Mouse (Mus musculus) midbrain, embryonic 16.5 days (tissue): ENCODE data around the gene Bud31. TPM values are rescaled to one million over a fixed set of nuclear protein-coding genes. Genes with fewer than 3 reads are reported as not detected.
"Not testable (repeated sequence)": the region's sequence is repeated elsewhere in the genome, so short reads cannot be mapped to it uniquely, and the experiment has no call there.

ENCODE experiments used
- ATAC-seq: fragments of 200-750 bp; cut with Nextera tagmentation; 2 replicates; pipeline ENCODE4 v1.8.0; 2017; ENCODE audit warnings: moderate TSS enrichment
- H3K27ac ChIP-seq: fragments of 300-500 bp; sonication (generic); 2 replicates; pipeline ENCODE4 v1.5.1; 2014; ENCODE audit warnings: mild to moderate bottlenecking, low read length, mixed read lengths
- H3K27me3 ChIP-seq: fragments of 300-500 bp; sonication (generic); 2 replicates; pipeline ENCODE4 v1.6.1; 2014; ENCODE audit warnings: low read depth, low read length, mixed read lengths; ENCODE audit not compliant: control insufficient read depth, insufficient read depth
- H3K36me3 ChIP-seq: fragments of 300-500 bp; sonication (generic); 2 replicates; pipeline ENCODE4 v1.6.1; 2014; ENCODE audit warnings: mild to moderate bottlenecking, low read length, moderate library complexity, mixed read lengths; ENCODE audit not compliant: control insufficient read depth, insufficient read depth
- H3K4me1 ChIP-seq: fragments of 300-500 bp; sonication (generic); 2 replicates; pipeline ENCODE4 v1.6.1; 2014; ENCODE audit warnings: mild to moderate bottlenecking, low read length, mixed read lengths; ENCODE audit not compliant: control insufficient read depth, insufficient read depth
- H3K4me2 ChIP-seq: fragments of 300-500 bp; sonication (generic); 2 replicates; pipeline ENCODE4 v1.6.1; 2014; ENCODE audit warnings: mild to moderate bottlenecking, low read length, mixed read lengths
- H3K4me3 ChIP-seq: fragments of 300-500 bp; sonication (generic); 2 replicates; pipeline ENCODE4 v1.5.1; 2014; ENCODE audit warnings: low read depth, mild to moderate bottlenecking, low read length, moderate library complexity, mixed read lengths
- H3K9ac ChIP-seq: fragments of 300-500 bp; sonication (generic); 2 replicates; pipeline ENCODE4 v1.6.1; 2014; ENCODE audit warnings: low read depth, low read length, mixed read lengths
- H3K9me3 ChIP-seq: fragments of 300-500 bp; sonication (generic); replicated peaks from 2 replicates; pipeline ENCODE4 v1.6.1; 2014; ENCODE audit warnings: mild to moderate bottlenecking, low read length, mixed read lengths; ENCODE audit not compliant: control insufficient read depth, poor library complexity, severe bottlenecking
- WGBS: fragments of 180-500 bp; shearing (Covaris S2); extraction: QIAGEN DNeasy Blood & Tissue Kit; methylation state at CpG from one replicate; pipeline ENCODE4 v1.1.7; 2014; 5-methylcytosine and 5-hydroxymethylcytosine counted together
- polyA plus RNA-seq: library from polyadenylated mRNA; unstranded; fragments of >200 nt; fragmentation: Nextera tagmentation; extraction: Ambion mirVana; gene quantifications from 2 replicates; pipeline ENCODE4 v1.2.1, GENCODE M21; 2015

Gene Bud31
- polyA plus RNA-seq, 1 experiment from 2014 or later, result 167 TPM

- H3K27ac ChIP-seq, result no peak overlapping the region
- H3K4me2 ChIP-seq, result no peak overlapping the region
- no peaks in the 10 kb centered on the region for H3K9me3 ChIP-seq
- WGBS, result 89% methylated on average over 2 of the region's 2 CpGs
- 0 out of 2 replicates have a peak, but pooled peaks cover 4% of the 10 kb centered on the region for H3K36me3 ChIP-seq
- H3K9ac ChIP-seq, result no peak overlapping the region
- peaks cover 5% of the 10 kb centered on the region for H3K27me3 ChIP-seq
- no peak for ATAC-seq
- H3K4me3 ChIP-seq, result no peak overlapping the region
- H3K4me1 ChIP-seq, result peaks cover 3% of the 10 kb centered on the region; the same call in 1 of the 2 replicates
Observed at GRCm38 (mm10) chr5:145119385-145119784, 20.8 kb upstream of the Bud31 start.

- Histone ChIP-seq H3K4me3 (no peak overlapping the region), H3K9ac (no peak overlapping the region), H3K9me3 (no peaks in the 10 kb centered on the region), H3K4me1 (no peaks in the 10 kb centered on the region), H3K36me3 (0 out of 2 replicates have a peak, but pooled peaks cover 4% of the 10 kb centered on the region), H3K27me3 (no peaks in the 10 kb centered on the region), H3K27ac (no peak overlapping the region), H3K4me2 (no peak overlapping the region)
- 88% methylated on average over 7 of the region's 7 CpGs for whole genome bisulfite sequencing
- ATAC-seq, result no peak
Observed at GRCm38 (mm10) chr5:145120921-145121320, 19.2 kb upstream of the Bud31 start.

DNA sequence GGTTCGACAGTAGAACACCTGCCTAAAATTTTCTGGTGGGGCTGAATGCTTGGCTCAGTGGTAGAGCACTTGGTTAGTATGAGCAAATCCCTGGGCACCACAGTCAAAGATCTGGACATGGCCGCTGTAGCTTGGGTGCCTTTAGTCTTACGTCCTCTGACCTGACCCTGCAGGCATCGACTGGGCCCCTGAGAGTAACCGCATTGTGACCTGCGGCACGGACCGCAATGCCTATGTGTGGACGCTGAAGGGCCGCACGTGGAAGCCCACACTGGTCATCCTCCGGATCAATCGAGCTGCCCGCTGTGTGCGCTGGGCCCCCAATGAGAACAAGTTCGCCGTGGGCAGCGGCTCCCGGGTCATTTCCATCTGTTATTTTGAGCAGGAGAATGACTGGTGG, 16.8 kb upstream of the Bud31 start:
- no peak overlapping the region for H3K9ac ChIP-seq
- no peak overlapping the region for H3K4me3 ChIP-seq
- H3K27ac ChIP-seq, result no peak overlapping the region
- no peaks in the 10 kb centered on the region for H3K27me3 ChIP-seq
- WGBS, result 93% methylated on average over 19 of the region's 19 CpGs
- no peak overlapping the region for H3K4me2 ChIP-seq
- H3K36me3 ChIP-seq, result peaks cover 14% of the 10 kb centered on the region
- no peak for ATAC-seq
- H3K9me3 ChIP-seq, result no peaks in the 10 kb centered on the region
- no peaks in the 10 kb centered on the region for H3K4me1 ChIP-seq

DNA sequence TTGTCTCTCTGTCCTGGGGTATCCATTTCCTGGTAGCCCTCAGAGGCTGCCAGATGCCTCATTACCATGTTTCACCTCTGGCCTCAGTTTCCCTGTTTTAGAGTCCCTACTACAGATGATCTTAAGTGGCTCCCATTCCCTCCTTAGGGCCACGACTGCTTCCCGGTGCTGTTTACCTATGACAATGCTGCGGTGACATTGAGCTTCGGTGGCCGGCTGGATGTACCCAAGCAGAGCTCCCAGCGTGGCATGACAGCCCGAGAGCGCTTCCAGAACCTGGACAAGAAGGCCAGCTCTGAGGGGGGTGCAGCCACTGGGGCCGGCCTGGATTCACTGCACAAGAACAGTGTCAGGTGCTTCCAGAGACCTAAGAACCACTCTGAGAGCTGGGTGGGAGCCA, 13.6 kb upstream of the Bud31 start:
- no peaks in the 10 kb centered on the region for H3K27me3 ChIP-seq
- H3K4me1 ChIP-seq, result no peaks in the 10 kb centered on the region
- 96% methylated on average over 9 of the region's 9 CpGs for WGBS
- H3K9me3 ChIP-seq, result no peaks in the 10 kb centered on the region
- no peak for ATAC-seq
- no peak overlapping the region for H3K9ac ChIP-seq
- H3K36me3 ChIP-seq, result peaks cover 38% of the 10 kb centered on the region
- no peak overlapping the region for H3K4me2 ChIP-seq
- H3K27ac ChIP-seq, result no peak overlapping the region
- no peak overlapping the region for H3K4me3 ChIP-seq

- H3K4me2 ChIP-seq, result no peak overlapping the region
- no peak overlapping the region for H3K4me3 ChIP-seq
- no peaks in the 10 kb centered on the region for H3K4me1 ChIP-seq
- ATAC-seq, result no peak
- WGBS, result 96% methylated on average over 4 of the region's 4 CpGs
- H3K9ac ChIP-seq, result no peak overlapping the region
- H3K9me3 ChIP-seq, result no peaks in the 10 kb centered on the region
- H3K36me3 ChIP-seq, result peaks cover 52% of the 10 kb centered on the region
- no peaks in the 10 kb centered on the region for H3K27me3 ChIP-seq
- no peak overlapping the region for H3K27ac ChIP-seq
Observed at GRCm38 (mm10) chr5:145129124-145129523, 11.0 kb upstream of the Bud31 start.

DNA sequence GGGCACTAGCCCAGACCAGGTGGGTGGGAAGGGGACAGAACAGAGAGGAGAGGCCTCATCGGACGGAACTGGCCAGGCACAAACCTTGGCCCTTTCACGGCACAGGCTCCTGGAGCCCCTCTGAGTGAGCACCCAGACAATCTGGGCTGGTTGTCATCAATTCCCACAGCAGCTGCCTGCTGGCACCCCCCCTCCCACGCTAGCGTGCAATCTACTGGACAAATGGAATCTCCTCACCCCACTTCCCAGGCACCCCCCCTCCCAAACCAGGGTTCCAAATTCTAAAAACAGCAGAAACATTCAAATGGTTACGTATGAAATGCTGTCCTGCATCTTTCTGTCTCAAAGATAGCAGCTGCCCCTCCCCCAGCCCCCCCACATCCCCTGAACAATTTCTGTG, 10.4 kb upstream of the Bud31 start:
- H3K9me3 ChIP-seq, H3K27ac ChIP-seq, H3K27me3 ChIP-seq, H3K4me2 ChIP-seq, ATAC-seq, H3K9ac ChIP-seq, H3K4me1 ChIP-seq, H3K4me3 ChIP-seq: not testable (repeated sequence)
- WGBS, result 99% methylated on average over 6 of the region's 6 CpGs
- H3K36me3 ChIP-seq, result peaks cover 59% of the 10 kb centered on the region

GRCm38 (mm10) chr5:145130191-145130590, 10.0 kb upstream of the Bud31 start:
- 92% methylated on average over 11 of the region's 11 CpGs for WGBS
- H3K27me3 ChIP-seq, result no peaks in the 10 kb centered on the region
- H3K27ac ChIP-seq, result no peak overlapping the region
- H3K9me3 ChIP-seq, result no peaks in the 10 kb centered on the region
- no peak overlapping the region for H3K4me3 ChIP-seq
- peaks cover 61% of the 10 kb centered on the region for H3K36me3 ChIP-seq
- H3K4me1 ChIP-seq, result no peaks in the 10 kb centered on the region
- ATAC-seq, result no peak
- no peak overlapping the region for H3K4me2 ChIP-seq
- no peak overlapping the region for H3K9ac ChIP-seq

GRCm38 (mm10) chr5:145130995-145131394, 9.2 kb upstream of the Bud31 start:
- 93% methylated on average over 3 of the region's 3 CpGs for WGBS
- H3K4me1 ChIP-seq, result no peaks in the 10 kb centered on the region
- no peak overlapping the region for H3K9ac ChIP-seq
- H3K27me3 ChIP-seq, result no peaks in the 10 kb centered on the region
- no peak overlapping the region for H3K4me2 ChIP-seq
- ATAC-seq, result no peak
- peaks cover 61% of the 10 kb centered on the region for H3K36me3 ChIP-seq
- H3K4me3 ChIP-seq, result no peak overlapping the region
- H3K27ac ChIP-seq, result no peak overlapping the region
- H3K9me3 ChIP-seq, result no peaks in the 10 kb centered on the region

- ATAC-seq, H3K4me1 ChIP-seq, H3K27me3 ChIP-seq, H3K4me3 ChIP-seq, H3K27ac ChIP-seq, H3K9me3 ChIP-seq, H3K4me2 ChIP-seq, H3K9ac ChIP-seq: not testable (repeated sequence)
- H3K36me3 ChIP-seq, result peaks cover 53% of the 10 kb centered on the region
- 86% methylated on average over 6 of the region's 6 CpGs for WGBS
Observed at GRCm38 (mm10) chr5:145133275-145133674, 6.9 kb upstream of the Bud31 start.
